Mouse (Mus musculus) liver, postnatal 0 days (tissue): ENCODE results near the gene Lexm.

ENCODE experiments used
- CTCF ChIP-seq: sonication (generic); IDR thresholded peaks from 2 replicates; pipeline ENCODE4 v1.5.1; 2016; ENCODE audit warnings: antibody characterized with exemption, low read depth
- EP300 ChIP-seq: IDR thresholded peaks from 2 replicates; pipeline ENCODE4 v1.6.1; 2016; ENCODE audit warnings: antibody characterized with exemption, low read depth, mild to moderate bottlenecking

GRCm38 (mm10) chr4:106629374-106629773 lies 12.3 kb upstream of the Lexm start:
- TF ChIP-seq CTCF (no peak), EP300 (no peak)
